Mouse (Mus musculus): ENCODE measurements around the gene Olfr325.
"Not testable (repeated sequence)": the region's sequence is repeated elsewhere in the genome, so short reads cannot be mapped to it uniquely, and the experiment has no call there.

Gene Olfr325

GRCm38 (mm10) chr11:58577430-58577829, at the start of gene Olfr325:
Olfr325 (plus strand) TSS chr11:58577730.
- DNase-seq (ENCODE audit: inconsistent ontology term): no peak

DNA sequence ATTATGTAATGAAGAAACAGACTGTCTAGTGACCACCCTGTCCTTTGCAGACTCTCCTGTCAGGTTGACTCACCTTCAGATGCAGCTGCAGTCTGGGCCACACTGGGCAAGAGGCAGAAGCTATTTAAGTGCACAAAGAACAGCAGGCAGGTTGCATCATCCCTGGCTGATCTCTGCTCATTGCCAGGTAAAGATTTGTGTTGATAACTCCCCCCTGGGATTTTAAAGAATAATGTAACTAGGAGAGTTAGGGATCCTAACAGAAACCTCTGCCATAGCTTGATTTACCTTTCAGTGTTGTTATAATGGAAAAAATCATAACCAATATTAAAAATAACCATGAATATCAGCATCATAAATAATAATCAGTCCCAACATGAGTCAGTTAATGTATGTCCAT, 42.8 kb upstream of the Olfr325 start, which contains the start of gene Olfr330:
TSS of gene Olfr330 (minus strand) at position 101 of the 400 bp plus-strand sequence.
- DNase-seq (ENCODE audit: inconsistent ontology term): not testable (repeated sequence)

DNA sequence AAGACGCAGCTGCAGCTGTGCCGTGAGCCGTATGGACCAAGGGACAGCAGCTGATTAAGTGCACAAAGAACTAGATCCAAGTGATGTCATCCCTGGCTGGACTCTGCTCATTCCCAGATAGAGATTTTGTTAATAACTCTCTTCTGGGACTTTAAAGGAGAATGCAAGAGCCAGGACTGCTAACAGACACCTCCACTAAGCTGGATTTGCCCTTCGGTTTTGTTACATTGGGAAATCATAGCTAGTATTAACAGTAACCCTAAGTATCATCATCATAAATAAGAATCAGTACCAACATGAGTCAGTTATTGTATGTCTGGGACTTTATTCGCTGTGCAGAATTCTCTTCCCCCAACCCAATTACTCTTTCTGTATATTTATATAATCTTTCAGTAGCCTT, 31.2 kb upstream of the Olfr325 start, which contains the start of gene Olfr329-ps:
TSS of gene Olfr329-ps (minus strand) at position 101 of the 400 bp plus-strand sequence.
- DNase-seq (ENCODE audit: inconsistent ontology term): no peak

- DNase-seq (ENCODE audit: inconsistent ontology term): no peak
Observed at GRCm38 (mm10) chr11:58555536-58555935, 22.0 kb upstream of the Olfr325 start, which contains the start of gene Olfr328. Olfr328 (minus strand) TSS chr11:58555636.

- DNase-seq (ENCODE audit: inconsistent ontology term): no peak
Observed at GRCm38 (mm10) chr11:58570405-58570804, 7.1 kb upstream of the Olfr325 start, which contains the start of gene Olfr224. Olfr224 (minus strand) TSS chr11:58570553.

- no peak for DNase-seq (ENCODE audit: inconsistent ontology term)
Observed at GRCm38 (mm10) chr11:58578636-58579035, 1.1 kb downstream of the Olfr325 start.

DNA sequence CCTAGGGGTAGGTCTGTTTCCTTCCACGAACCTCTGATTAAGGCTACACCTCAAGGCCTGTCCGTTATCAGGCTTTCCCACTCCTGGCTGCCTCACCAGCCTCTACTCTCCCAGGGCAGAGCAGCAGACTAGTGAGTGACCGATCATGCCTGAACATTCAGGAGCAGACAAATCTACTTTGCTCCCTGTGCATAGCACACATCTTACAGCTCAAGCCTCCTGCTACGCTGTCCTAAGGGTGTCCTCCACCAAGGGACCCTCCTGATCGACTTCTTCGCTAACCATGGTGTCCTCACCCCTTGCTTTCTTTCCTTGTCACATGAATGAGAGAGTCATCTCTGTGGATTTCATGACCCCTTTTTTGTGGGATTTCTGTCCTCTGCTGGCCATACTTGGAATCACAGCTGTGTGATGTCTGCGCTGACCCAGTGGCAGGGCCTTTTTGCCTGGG, 10.4 kb downstream of the Olfr325 start:
- DNase-seq (ENCODE audit: inconsistent ontology term): peak; percentile 1

GRCm38 (mm10) chr11:58588620-58589250, 11.2 kb downstream of the Olfr325 start:
- peak; percentile 48 for DNase-seq (ENCODE audit: inconsistent ontology term)

- DNase-seq (ENCODE audit: inconsistent ontology term): no peak
Observed at GRCm38 (mm10) chr11:58594814-58595213, 17.3 kb downstream of the Olfr325 start, which contains the start of gene Olfr324. Olfr324 (plus strand) TSS chr11:58595114.

- no peak for DNase-seq (ENCODE audit: inconsistent ontology term)
Observed at GRCm38 (mm10) chr11:58597837-58598236, 20.3 kb downstream of the Olfr325 start.

- no peak for DNase-seq (ENCODE audit: inconsistent ontology term)
Observed at GRCm38 (mm10) chr11:58602062-58602461, 24.5 kb downstream of the Olfr325 start.

DNA sequence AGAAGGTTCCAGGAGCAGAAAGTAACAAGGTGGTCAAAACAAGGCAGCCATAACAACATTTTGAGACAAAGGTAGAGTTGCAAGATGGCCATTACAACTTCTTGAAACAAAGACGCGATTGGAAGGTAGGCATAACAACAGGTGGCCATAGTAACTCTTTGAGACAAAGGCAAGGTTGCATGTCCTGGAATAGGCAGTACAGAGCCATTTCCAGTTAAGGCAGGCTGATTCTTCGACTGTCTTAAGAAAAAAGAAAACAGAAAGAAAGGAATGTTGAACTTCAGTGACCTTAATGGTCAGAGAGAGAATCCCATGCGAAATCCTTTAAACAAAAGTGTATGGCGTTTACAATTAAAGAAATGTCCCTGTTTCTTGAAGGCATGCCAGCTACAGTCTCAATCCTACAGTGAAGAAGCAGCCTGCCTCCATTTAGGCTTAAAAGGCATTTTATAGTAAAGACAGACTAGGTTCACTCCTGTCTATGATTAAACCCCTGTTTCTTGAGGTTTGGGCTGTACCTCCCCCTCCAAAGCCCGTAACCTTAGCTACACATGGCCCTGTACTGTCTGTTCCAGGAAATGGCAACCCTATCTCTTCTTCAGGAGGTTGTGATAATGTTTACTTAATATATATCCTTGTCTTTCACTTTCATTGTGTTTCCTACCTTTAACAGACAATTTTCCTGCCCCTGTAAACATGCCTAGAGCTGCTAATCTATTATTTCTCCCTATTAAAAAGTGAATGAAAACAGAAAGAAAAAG, 25.4 kb downstream of the Olfr325 start:
- DNase-seq (ENCODE audit: inconsistent ontology term): no peak

- DNase-seq (ENCODE audit: inconsistent ontology term): no peak
Observed at GRCm38 (mm10) chr11:58604688-58605087, 27.2 kb downstream of the Olfr325 start.

DNA sequence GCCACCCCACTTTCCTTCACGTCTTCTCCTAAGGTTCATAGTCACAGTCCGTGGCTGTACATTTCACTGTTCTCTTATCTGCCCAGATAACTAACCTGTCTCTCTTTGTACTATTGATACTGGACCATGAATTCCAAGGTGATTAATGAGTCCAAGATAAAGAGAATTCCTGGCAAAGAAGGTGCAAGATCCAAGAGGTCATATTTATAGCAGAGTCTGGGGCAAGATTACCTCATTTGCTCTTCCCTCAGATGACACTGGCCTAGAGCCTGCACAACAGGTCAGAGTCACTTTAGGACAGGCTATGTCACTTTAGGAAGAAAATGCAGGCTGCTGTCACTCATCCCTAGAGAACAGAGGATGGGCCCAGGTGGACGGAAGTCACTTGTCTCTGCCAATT, 27.7 kb downstream of the Olfr325 start:
- DNase-seq (ENCODE audit: inconsistent ontology term): no peak

DNA sequence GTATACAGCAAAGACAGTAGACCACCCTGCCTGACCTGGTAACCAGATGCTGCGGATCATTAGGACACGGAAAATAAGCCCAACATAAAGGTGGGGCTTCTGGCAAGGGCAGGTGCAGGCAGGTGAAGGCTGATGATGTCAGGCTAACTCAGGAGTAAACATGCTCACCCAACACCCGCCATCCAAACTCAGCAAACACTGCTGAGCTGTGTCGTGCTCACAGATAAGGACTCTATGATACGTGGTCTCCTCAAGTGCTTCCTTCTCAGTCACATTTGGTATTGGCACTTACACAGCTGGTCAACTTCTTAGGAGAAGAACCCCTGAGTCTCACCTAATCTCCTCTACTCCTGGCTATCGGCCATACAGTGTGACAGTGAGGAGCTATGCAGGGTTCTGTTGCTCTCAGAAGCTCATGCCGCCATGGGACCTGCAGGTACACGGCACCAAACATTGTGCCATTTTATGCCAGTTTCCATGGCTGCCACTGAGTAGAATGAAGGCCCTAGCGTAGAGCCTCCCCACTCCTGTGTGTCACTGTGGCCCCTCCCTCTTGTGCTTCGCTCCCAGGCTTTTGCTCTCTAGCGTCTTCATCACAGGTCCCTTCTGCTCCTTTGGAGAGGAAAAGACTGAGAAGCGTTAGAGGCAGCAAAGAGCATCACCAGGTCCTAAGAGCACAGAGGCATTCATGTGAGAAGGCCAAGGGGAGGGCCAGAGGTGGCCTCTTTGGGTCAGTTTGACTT, 28.8 kb downstream of the Olfr325 start:
- no peak for DNase-seq (ENCODE audit: inconsistent ontology term)

DNA sequence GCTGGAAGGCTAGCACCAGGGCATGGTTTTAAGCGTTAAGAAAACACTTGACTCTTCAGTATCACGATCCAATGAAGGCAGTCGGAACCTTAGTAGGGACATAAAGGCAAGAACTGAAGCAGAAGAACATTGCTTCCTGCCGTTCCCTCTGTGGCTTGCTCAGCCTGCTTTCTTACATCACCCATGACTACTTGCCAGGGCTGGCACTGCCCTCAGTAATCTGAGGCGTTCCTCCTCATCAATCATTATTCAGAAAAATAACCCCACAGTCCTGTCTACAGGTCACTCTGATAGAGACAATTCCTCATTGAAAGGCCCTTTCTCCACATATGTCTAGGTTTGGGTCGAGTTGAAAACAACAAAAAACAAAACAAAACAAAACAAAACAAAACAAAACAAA, 29.5 kb downstream of the Olfr325 start:
- DNase-seq (ENCODE audit: inconsistent ontology term): no peak

DNA sequence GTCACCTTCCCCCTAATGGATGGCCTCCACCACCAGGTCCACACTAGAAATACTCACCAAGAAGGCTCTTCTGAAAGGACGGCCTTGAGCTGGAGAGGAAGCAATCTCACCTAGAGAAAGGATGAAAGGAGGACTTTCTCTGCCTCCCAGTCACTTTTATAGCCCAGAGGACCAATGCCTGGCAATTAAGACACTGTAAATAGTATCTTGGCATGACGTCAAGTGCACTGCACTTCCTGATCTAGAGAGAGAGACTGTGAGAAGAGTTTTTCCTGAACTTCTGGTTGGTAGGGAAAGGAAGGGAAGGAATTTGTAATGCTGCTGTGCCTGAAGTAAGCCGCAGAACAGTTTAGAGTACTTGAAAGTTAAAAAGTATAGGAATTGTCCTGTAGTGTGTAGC, 35.8 kb downstream of the Olfr325 start:
- DNase-seq (ENCODE audit: inconsistent ontology term): no peak

GRCm38 (mm10) chr11:58614526-58614925, 37.0 kb downstream of the Olfr325 start:
- DNase-seq (ENCODE audit: inconsistent ontology term): peak; percentile 51

DNA sequence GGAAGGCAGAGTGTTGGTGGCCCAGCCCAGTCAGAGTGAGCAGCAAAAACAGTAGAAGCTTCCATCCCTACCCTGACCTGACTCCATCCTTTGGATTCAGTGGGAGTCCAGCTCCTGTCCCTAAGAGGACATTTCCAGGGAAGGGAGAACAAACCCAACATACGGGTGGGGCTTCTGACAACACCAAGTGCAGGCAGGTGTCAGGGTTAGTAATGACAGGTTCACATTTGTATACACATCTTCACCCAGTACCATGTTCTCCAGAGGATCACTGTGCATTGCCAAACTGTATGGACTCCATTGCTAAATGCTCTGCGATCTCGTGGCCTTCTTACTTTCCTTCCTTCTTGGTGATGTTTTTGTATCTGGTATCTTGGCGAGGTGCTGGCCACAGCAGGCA, 38.4 kb downstream of the Olfr325 start, which contains the start of gene 2210407C18Rik:
TSS of gene 2210407C18Rik (minus strand) at position 101 of the 400 bp plus-strand sequence.
- no peak for DNase-seq (ENCODE audit: inconsistent ontology term)

DNA sequence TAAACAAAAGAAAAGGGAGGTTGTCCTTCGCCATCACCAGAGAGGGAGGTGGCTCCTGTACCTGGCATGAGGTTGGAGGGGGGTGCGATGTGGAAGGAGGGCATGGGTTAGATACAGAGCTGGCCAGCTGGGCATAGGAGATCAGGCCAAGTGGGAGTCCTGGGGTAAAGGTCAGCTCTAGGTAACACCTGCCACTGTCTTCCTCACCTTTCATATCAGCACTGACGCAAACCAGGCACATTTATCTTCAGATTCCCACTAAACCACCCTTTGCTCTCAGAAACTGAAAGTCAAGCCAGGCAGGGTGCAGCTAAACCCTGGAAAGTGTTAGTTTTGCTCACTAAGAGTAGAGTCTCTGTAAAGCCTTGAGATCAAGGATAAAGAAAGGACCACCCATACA, 40.8 kb downstream of the Olfr325 start:
- no peak for DNase-seq (ENCODE audit: inconsistent ontology term)

GRCm38 (mm10) chr11:58618793-58619192, 41.3 kb downstream of the Olfr325 start:
- DNase-seq (ENCODE audit: inconsistent ontology term): no peak

- no peak for DNase-seq (ENCODE audit: inconsistent ontology term)
Observed at GRCm38 (mm10) chr11:58626146-58626545, 48.6 kb downstream of the Olfr325 start.

Measured in Muller cell, postnatal 12 days (primary cell).